In the genomic region with DNA sequence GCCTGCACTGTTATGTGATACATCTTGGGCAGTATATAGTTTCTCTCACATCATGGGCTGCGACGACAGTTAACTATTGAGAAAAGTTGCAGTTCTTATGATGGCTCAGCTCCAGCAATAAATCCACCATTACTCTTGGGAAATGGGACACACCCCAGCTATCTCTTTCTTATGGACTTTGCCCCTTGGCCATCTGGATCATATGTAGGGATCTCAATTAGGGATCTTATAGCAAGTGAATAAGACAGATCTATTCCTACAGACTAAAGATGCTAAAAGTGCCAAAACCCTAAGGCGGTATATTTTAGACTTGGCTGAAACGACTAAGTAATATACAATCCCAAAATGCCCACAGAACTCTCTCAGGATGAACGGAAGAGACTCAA, we compare ENCODE assay signal across 8 mouse cellular contexts. TPM values are rescaled to one million over a fixed set of nuclear protein-coding genes. Genes with fewer than 3 reads are reported as not detected.
DNase-seq lines count a peak whose midpoint lies in the region; ATAC-seq and TF ChIP-seq lines count a peak whose summit lies in the region.

No protein-coding gene starts in this region.

- H3K27ac ChIP-seq in heart, embryonic 12.5 days (ENCODE audit: poor library complexity, severe bottlenecking): no peak overlapping the region
- peak overlapping the region; percentile 87 for H3K27ac ChIP-seq in MEL (ENCODE audit: control insufficient read depth, low read depth, low read length)
- no peak overlapping the region for H3K27ac ChIP-seq in forebrain, embryonic 11.5 days (ENCODE audit: low read depth, low read length)
- peak overlapping the region; percentile 69 for H3K27ac ChIP-seq in liver, embryonic 13.5 days
- H3K27ac ChIP-seq in stomach, embryonic 16.5 days (ENCODE audit: low read length): no peak overlapping the region

- no peak for TF ChIP-seq CTCF in MEL (IDR thresholded peaks at IDR 0.05 in 2 of 3, conservative IDR thresholded peaks at IDR 0.05 in 1 of 3; ENCODE audit: control insufficient read depth in 1 of 3, insufficient read depth in 1 of 3, low read depth in 2 of 3, low read length in 3 of 3, poor library complexity in 1 of 3, severe bottlenecking in 1 of 3)

- no peaks in the 10 kb centered on the region for H3K4me1 ChIP-seq in heart, embryonic 12.5 days (replicated peaks)
- peaks cover 0 to 3% of the 10 kb centered on the region in 2 experiments; a peak in 1 of 4 replicates for H3K4me1 ChIP-seq in MEL (ENCODE audit: control insufficient read depth in 1 of 2, insufficient read depth in 2 of 2, low read length in 2 of 2)
- no peaks in the 10 kb centered on the region for H3K4me1 ChIP-seq in forebrain, embryonic 11.5 days (replicated peaks; ENCODE audit: control insufficient read depth, insufficient read depth, low read length)
- peaks cover 2% of the 10 kb centered on the region; the same call in 1 of the 2 replicates for H3K4me1 ChIP-seq in liver, embryonic 13.5 days (replicated peaks)
- no peaks in the 10 kb centered on the region for H3K4me1 ChIP-seq in stomach, embryonic 16.5 days (ENCODE audit: control insufficient read depth, insufficient read depth, low read length)

- no peak for TF ChIP-seq POLR2A in MEL (IDR thresholded peaks at IDR 0.05; ENCODE audit: control insufficient read depth in 1 of 2, insufficient read depth in 1 of 2, low read depth in 1 of 2, low read length in 2 of 2, poor library complexity in 1 of 2)

- H3K36me3 ChIP-seq in heart, embryonic 12.5 days: no peaks in the 10 kb centered on the region
- H3K36me3 ChIP-seq in MEL (ENCODE audit: control insufficient read depth in 1 of 2, insufficient read depth in 2 of 2, low read length in 2 of 2): peaks cover 0 to under 1% of the 10 kb centered on the region in 2 experiments; a peak in 2 of 4 replicates
- H3K36me3 ChIP-seq in forebrain, embryonic 11.5 days (ENCODE audit: control insufficient read depth, insufficient read depth, low read length): no peaks in the 10 kb centered on the region
- no peaks in the 10 kb centered on the region for H3K36me3 ChIP-seq in liver, embryonic 13.5 days
- no peaks in the 10 kb centered on the region for H3K36me3 ChIP-seq in stomach, embryonic 16.5 days (ENCODE audit: control insufficient read depth, insufficient read depth, low read length)

- no peaks in the 10 kb centered on the region for H3K9me3 ChIP-seq in heart, embryonic 12.5 days (replicated peaks)
- H3K9me3 ChIP-seq in MEL (replicated peaks; ENCODE audit: insufficient read depth, low read length): no peaks in the 10 kb centered on the region
- H3K9me3 ChIP-seq in forebrain, embryonic 11.5 days (ENCODE audit: control insufficient read depth, low read length): no peaks in the 10 kb centered on the region
- H3K9me3 ChIP-seq in liver, embryonic 13.5 days (replicated peaks): no peaks in the 10 kb centered on the region
- H3K9me3 ChIP-seq in stomach, embryonic 16.5 days (replicated peaks; ENCODE audit: control insufficient read depth, low read length): no peaks in the 10 kb centered on the region

- WGBS in heart, embryonic 12.5 days: 14% methylated on average over 5 of the region's 5 CpGs
- 20% methylated on average over 5 of the region's 5 CpGs for WGBS in forebrain, embryonic 11.5 days
- 15% methylated on average over 5 of the region's 5 CpGs for WGBS in liver, embryonic 13.5 days (ENCODE audit: insufficient replicate concordance)
- WGBS in stomach, embryonic 16.5 days: 15% methylated on average over 5 of the region's 5 CpGs

- no peak for TF ChIP-seq RAD21 in MEL (IDR thresholded peaks at IDR 0.05; ENCODE audit: low read depth, low read length)

- TF ChIP-seq EP300 in MEL (IDR thresholded peaks at IDR 0.05; ENCODE audit: low read depth in 1 of 2, low read length in 2 of 2): 0 out of 4 replicates have a peak, but pooled peaks of 1 of the 2 experiments have one; percentile 36

- no peak for DNase-seq in heart, adult 11 months
- peak; percentile 70 for DNase-seq in MEL (ENCODE audit: low read depth, low spot score)
- no peak for DNase-seq in forebrain, embryonic 11.5 days (ENCODE audit: low spot score)
- peak; percentile 0 for DNase-seq in liver, embryonic 13.5 days
- DNase-seq in adrenal gland, postnatal 36 days: no peak

- H3K79me2 ChIP-seq in MEL (ENCODE audit: control insufficient read depth, insufficient read depth, low read length, poor library complexity): peaks cover 34% of the 10 kb centered on the region

- H3K9ac ChIP-seq in heart, embryonic 12.5 days: no peak overlapping the region
- peak overlapping the region; percentile 67 for H3K9ac ChIP-seq in MEL (ENCODE audit: control insufficient read depth, low read depth, low read length, poor library complexity, severe bottlenecking)
- no peak overlapping the region; the same call in 1 of the 2 replicates for H3K9ac ChIP-seq in forebrain, embryonic 11.5 days (ENCODE audit: low read length)
- peak overlapping the region; percentile 53; the same call in 1 of the 2 replicates for H3K9ac ChIP-seq in liver, embryonic 13.5 days
- no peak overlapping the region for H3K9ac ChIP-seq in stomach, embryonic 16.5 days (ENCODE audit: low read length)

- ATAC-seq in heart, embryonic 12.5 days (ENCODE audit: insufficient number of reproducible peaks, low FRiP score): no peak
- ATAC-seq in forebrain, embryonic 11.5 days (replicated peaks; ENCODE audit: low FRiP score): peak; percentile 16; the same call in 1 of the 2 replicates
- no peak for ATAC-seq in liver, embryonic 13.5 days (ENCODE audit: low read depth)
- peak; percentile 29 for ATAC-seq in stomach, embryonic 16.5 days (ENCODE audit: insufficient read depth, low FRiP score)
- no peak for ATAC-seq in megakaryocyte-erythroid progenitor cell, adult 5-6 weeks (replicated peaks; ENCODE audit: low FRiP score, low TSS enrichment, poor library complexity, severe bottlenecking)

- peak overlapping the region; percentile 69 for H3K4me2 ChIP-seq in heart, embryonic 12.5 days
- peak overlapping the region; percentile 45; the same call in 1 of the 2 replicates for H3K4me2 ChIP-seq in forebrain, embryonic 11.5 days (ENCODE audit: low read depth, low read length, severe bottlenecking)
- H3K4me2 ChIP-seq in liver, embryonic 13.5 days: peak overlapping the region; percentile 63
- peak overlapping the region; percentile 51 for H3K4me2 ChIP-seq in stomach, embryonic 16.5 days (ENCODE audit: low read depth, low read length)

- H3K4me3 ChIP-seq in heart, embryonic 12.5 days: peak overlapping the region; percentile 57
- H3K4me3 ChIP-seq in MEL (ENCODE audit: control insufficient read depth in 1 of 2, insufficient read depth in 1 of 2, low read depth in 2 of 2, low read length in 2 of 2): peak overlapping the region; percentile 55 to 68
- peak overlapping the region; percentile 22 for H3K4me3 ChIP-seq in forebrain, embryonic 11.5 days (ENCODE audit: low read depth, low read length)
- peak overlapping the region; percentile 49 for H3K4me3 ChIP-seq in liver, embryonic 13.5 days (replicated peaks)
- H3K4me3 ChIP-seq in stomach, embryonic 16.5 days (replicated peaks; ENCODE audit: low read length): peak overlapping the region; percentile 68

- 0 out of 2 replicates have a peak, but pooled peaks cover 4% of the 10 kb centered on the region for H3K27me3 ChIP-seq in heart, embryonic 12.5 days (replicated peaks)
- no peaks in the 10 kb centered on the region for H3K27me3 ChIP-seq in MEL (ENCODE audit: control insufficient read depth in 1 of 2, insufficient read depth in 2 of 2, low read length in 2 of 2)
- no peaks in the 10 kb centered on the region for H3K27me3 ChIP-seq in forebrain, embryonic 11.5 days (ENCODE audit: control insufficient read depth, insufficient read depth, low read length)
- H3K27me3 ChIP-seq in liver, embryonic 13.5 days: no peaks in the 10 kb centered on the region
- H3K27me3 ChIP-seq in stomach, embryonic 16.5 days (ENCODE audit: control insufficient read depth, insufficient read depth, low read length): no peaks in the 10 kb centered on the region

TF ChIP-seq in MEL, 35 proteins besides CTCF, POLR2A, EP300 and RAD21 (continues in another document):
- TF ChIP-seq MYB (IDR thresholded peaks at IDR 0.05; ENCODE audit: low read depth, low read length): no peak
- no peak for TF ChIP-seq POLR2AphosphoS2 (IDR thresholded peaks at IDR 0.05; ENCODE audit: low read length)
- no peak for TF ChIP-seq MAFK (IDR thresholded peaks at IDR 0.05; ENCODE audit: borderline replicate concordance, low read depth, low read length)
- no peak for TF ChIP-seq CHD2 (IDR thresholded peaks at IDR 0.05; ENCODE audit: low read length)
- TF ChIP-seq ZMIZ1 (IDR thresholded peaks at IDR 0.05; ENCODE audit: low read depth, low read length): no peak
- TF ChIP-seq TCF12 (IDR thresholded peaks at IDR 0.05; ENCODE audit: low read depth, low read length): no peak
- no peak for TF ChIP-seq UBTF (IDR thresholded peaks at IDR 0.05; ENCODE audit: borderline replicate concordance, insufficient read depth, low read depth, low read length)
- TF ChIP-seq CHD1 (IDR thresholded peaks at IDR 0.05; ENCODE audit: low read depth, low read length): peak; percentile 87; the same call in 1 of the 2 replicates
- no peak for TF ChIP-seq KAT2A (conservative IDR thresholded peaks at IDR 0.05; ENCODE audit: low read depth, low read length)
- no peak; the same call in 1 of the 2 replicates for TF ChIP-seq MXI1 (IDR thresholded peaks at IDR 0.05; ENCODE audit: low read depth, low read length)
- TF ChIP-seq MEF2A (IDR thresholded peaks at IDR 0.05; ENCODE audit: extremely low read depth, insufficient replicate concordance, low read depth, low read length, poor library complexity, severe bottlenecking): no peak
- no peak for TF ChIP-seq HCFC1 (IDR thresholded peaks at IDR 0.05; ENCODE audit: low read depth, low read length)
- TF ChIP-seq RCOR1 (IDR thresholded peaks at IDR 0.05; ENCODE audit: low read depth, low read length): peak; percentile 45; the same call in 1 of the 2 replicates
- TF ChIP-seq MYC (IDR thresholded peaks at IDR 0.05; ENCODE audit: low read depth, low read length): no peak
- TF ChIP-seq GABPA (IDR thresholded peaks at IDR 0.05; ENCODE audit: low read depth, low read length): no peak
- TF ChIP-seq USF1 (IDR thresholded peaks at IDR 0.05; ENCODE audit: low read depth, low read length): no peak

RNA-seq across cellular contexts. Expression of gene Wdr44, which starts 0.5 kb away (rescaled TPM):
- 7.7 and 8.1 TPM in 2 replicates for polyA plus RNA-seq in heart, embryonic 12.5 days (2016; fragmentation: Nextera tagmentation; extraction: Ambion mirVana)
- total RNA-seq in MEL (2012; rRNA removed): 7.5 and 10.4 TPM in 2 replicates
- polyA plus RNA-seq in MEL (2012; ENCODE audit: insufficient read depth in 1 of 2, insufficient read length in 2 of 2, low read depth in 1 of 2, low replicate concordance in 2 of 2, missing spikeins in 1 of 2): 10 to 100 TPM in 1 of 2 experiments, not detected in 1; 20.3 TPM
- polyA plus RNA-seq in forebrain, embryonic 11.5 days (2014; fragmentation: Nextera tagmentation; extraction: Ambion mirVana): 7.3 and 8.4 TPM in 2 replicates
- polyA plus RNA-seq in liver, embryonic 13.5 days (2015; fragmentation: Nextera tagmentation; extraction: Ambion mirVana): 5.1 and 6.2 TPM in 2 replicates
- polyA plus RNA-seq in stomach, embryonic 16.5 days (2015; fragmentation: Nextera tagmentation; extraction: Ambion mirVana): 5.8 and 7.6 TPM in 2 replicates
- total RNA-seq in adrenal gland, postnatal 36 days (2021): 10 to 100 TPM; 10.7 to 16.5 TPM
- total RNA-seq in megakaryocyte-erythroid progenitor cell, adult 5-6 weeks (2014; fragmentation: Nextera tagmentation): 14.2 and 19.0 TPM in 2 replicates
- 12.1 and 14.8 TPM in 2 replicates for total RNA-seq in megakaryocyte-erythroid progenitor cell, adult 5-6 weeks (2017)

Comparison
In these comparisons a context has a peak if more than half of its experiments do, and no peak if none do; other contexts are left out.
1. ATAC-seq: peak in forebrain, embryonic 11.5 days (single experiment) and stomach, embryonic 16.5 days (single experiment); none in heart, embryonic 12.5 days (single experiment), liver, embryonic 13.5 days (single experiment) and megakaryocyte-erythroid progenitor cell, adult 5-6 weeks (single experiment).
2. H3K27ac ChIP-seq: peak in MEL (single experiment) and liver, embryonic 13.5 days (single experiment); none in heart, embryonic 12.5 days (single experiment), forebrain, embryonic 11.5 days (single experiment) and stomach, embryonic 16.5 days (single experiment).
3. H3K9ac ChIP-seq: peak in MEL (single experiment) and liver, embryonic 13.5 days (single experiment); none in heart, embryonic 12.5 days (single experiment), forebrain, embryonic 11.5 days (single experiment) and stomach, embryonic 16.5 days (single experiment).
4. DNase-seq: peak in MEL (single experiment) and liver, embryonic 13.5 days (single experiment); none in heart, adult 11 months (single experiment), forebrain, embryonic 11.5 days (single experiment) and adrenal gland, postnatal 36 days (0 of 2).
5. Peak in every context shown above with its lines, with median percentiles within 50 percentile points of each other: H3K4me2 ChIP-seq and H3K4me3 ChIP-seq.